Mouse (Mus musculus): Measurements from ENCODE around the gene Fam89b.
A peak's percentile ranks its signal among the peaks of the same experiment; 100 is the strongest.

Gene Fam89b

DNA sequence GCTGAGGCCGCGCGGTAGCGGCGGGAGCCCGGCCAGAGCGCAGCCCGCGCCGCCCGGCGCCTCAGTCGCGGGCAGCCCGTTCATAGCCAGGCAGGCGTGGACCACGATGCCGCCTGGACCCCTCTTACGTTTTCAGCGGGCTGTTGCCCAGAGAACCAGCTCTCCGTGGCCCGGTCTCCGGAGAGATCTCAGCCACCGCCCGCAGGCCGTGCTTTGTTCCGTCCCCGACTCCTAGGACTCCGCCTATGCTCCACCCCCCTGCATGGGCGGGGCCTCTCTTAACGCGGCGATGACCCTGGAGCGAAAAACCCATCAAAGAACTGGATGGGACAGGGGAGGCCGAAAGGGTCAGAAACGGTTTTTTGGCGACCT is at the start of gene Fam89b:
Gene Fam89b, minus strand, starts transcription at position 210 of the 372 bp plus-strand sequence.
- peak; percentile 83 for DNase-seq (ENCODE audit: low spot score)

DNA sequence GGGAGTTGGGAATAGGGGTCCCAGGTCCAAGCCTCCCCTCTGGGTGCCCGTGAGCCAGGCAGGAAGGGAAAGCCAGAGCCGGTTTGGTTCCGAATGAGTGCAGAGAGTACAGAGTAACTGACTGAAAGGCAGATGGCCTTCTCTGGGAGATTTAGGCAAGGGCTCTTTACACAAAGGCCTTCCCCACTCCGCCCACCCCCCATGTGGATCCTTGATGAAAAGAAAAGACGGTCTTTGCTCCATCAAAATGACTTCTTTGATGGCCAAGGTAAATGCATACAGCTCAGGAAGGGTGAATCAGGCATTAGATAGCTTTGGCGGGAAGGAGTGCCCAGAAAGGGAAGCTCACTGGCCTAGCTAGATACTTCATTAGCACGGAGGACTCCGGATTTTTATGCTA is 48.9 kb upstream of the Fam89b start:
- DNase-seq (ENCODE audit: low spot score), result no peak

DNA sequence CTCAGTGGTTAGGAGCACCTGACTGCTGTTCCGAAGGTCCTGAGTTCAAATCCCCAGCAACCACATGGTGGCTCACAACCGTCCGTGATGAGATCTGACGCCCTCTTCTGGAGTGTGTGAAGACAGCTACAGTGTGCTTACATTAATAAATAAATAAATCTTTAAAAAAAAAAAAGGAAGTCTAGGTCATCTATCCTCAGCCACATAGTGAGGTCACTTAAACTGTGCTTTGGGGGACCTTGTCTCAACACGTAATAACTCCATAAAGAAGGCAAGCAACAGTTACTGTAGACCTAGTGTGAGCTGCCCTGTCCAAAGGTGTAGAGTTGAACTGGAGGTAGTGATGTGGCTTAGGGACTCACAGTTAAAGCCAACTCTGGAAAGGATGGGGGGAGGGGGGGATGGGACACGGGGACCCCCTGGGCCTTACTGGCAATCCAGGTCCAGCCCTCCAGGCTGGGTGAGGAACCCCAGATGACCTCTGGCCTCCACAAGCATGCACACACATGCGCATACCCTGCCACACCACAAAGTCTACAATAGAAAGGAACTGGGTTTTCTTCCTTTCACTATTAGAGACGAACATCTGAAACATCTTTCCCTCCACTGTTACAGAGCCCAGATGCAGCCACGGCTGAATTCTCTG is 48.1 kb upstream of the Fam89b start:
- DNase-seq (ENCODE audit: low spot score), result no peak

DNA sequence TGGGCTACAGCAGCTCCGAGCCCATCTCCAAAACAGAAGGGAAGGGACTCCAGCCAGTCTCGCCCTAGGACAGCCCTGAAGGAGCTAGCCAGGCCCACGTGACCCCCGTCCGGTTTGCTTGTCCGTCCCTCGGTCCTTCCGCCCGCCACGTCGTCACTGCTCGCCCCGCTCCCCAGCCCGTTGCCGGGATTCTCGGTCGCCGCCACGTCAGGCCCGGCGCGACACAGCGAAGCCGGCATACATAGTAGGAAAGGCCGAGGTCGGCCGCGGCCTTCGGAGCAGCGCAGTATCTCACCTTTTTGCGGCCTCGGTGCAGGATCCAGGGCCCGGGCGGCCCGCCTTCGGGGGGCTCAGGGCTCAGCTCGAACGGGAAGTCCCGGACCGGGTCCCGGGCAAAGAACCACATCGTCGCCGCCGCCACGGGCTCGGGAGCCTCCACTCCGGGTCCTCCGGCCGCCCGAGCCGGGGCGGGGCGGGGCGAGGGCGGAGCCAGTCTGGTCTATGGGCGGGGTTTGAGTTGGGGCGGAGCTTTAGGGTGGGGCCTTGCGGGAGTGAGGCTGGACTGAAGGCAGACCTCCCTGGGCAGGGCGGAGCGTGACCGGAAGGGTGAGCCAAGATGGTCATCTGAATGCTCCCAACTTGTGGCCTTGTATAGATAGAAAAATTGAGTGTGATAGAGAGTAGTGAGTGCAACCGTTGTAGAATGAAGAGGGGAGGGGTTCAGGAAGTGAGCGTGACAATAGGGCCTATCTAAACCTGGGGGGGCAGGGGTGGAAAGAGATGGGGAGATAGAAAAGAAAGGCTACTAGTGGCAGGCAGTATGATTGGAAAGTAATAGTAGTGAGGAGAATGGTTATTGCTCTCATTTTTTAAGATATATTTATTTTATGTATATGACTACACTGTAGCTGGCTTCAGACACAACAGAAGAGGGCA is 41.7 kb upstream of the Fam89b start, which contains the start of gene Scyl1:
Gene Scyl1, minus strand, starts transcription at position 495 of the 936 bp plus-strand sequence.
- peak; percentile 96 for DNase-seq (ENCODE audit: low spot score)

GRCm38 (mm10) chr19:5770311-5770710 is 40.9 kb upstream of the Fam89b start:
- no peak for DNase-seq (ENCODE audit: low spot score)

- DNase-seq (ENCODE audit: low spot score), result no peak
Observed at GRCm38 (mm10) chr19:5767271-5767670, 37.8 kb upstream of the Fam89b start.

GRCm38 (mm10) chr19:5763163-5763562 is 33.7 kb upstream of the Fam89b start:
- no peak for DNase-seq (ENCODE audit: low spot score)

DNA sequence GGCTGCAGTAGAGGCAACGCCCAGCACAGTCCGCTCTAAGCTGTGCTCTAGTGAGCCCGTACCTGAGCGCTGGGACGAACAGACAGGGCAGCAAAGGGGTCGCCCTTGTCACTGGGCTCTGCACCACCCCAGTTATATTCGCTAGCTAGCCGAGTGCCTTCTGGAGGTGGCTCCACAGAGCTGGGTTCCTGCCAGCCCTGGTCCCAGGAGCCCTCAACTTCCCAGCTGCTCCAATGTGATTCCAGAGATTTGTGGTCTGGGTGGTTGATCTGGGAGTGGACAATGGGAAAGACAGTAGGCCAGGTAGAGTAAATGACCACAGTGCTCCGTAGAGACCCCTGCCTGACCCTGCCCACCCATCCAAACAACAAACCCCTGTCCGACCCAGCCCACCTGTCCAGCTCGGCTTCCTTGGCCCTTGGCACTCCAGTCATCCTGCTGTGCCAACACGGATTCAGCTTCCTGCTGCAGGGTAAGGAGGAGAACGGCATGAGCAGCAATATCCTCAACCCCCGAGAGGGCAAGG is 29.5 kb upstream of the Fam89b start:
- DNase-seq (ENCODE audit: low spot score), result no peak

- DNase-seq (ENCODE audit: low spot score), result no peak
Observed at GRCm38 (mm10) chr19:5756991-5757636, 27.7 kb upstream of the Fam89b start.

- DNase-seq (ENCODE audit: low spot score), result no peak
Observed at GRCm38 (mm10) chr19:5756321-5756985, 27.0 kb upstream of the Fam89b start.

DNA sequence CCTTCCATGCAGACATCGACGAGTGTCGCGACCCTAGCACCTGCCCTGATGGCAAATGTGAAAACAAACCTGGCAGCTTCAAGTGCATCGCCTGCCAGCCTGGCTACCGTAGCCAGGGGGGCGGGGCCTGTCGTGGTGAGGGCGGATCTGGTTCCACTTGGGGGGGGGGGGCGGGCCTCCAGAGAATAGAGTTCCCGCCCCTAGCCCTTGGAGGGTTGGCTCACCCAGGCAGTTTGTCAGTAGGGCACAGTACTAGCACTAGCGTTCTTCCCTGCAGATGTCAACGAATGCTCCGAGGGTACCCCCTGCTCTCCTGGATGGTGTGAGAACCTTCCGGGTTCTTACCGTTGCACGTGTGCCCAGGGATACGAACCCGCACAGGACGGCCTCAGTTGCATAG is 22.3 kb upstream of the Fam89b start:
- DNase-seq (ENCODE audit: low spot score), result no peak

GRCm38 (mm10) chr19:5750951-5751350 is 21.5 kb upstream of the Fam89b start:
- no peak for DNase-seq (ENCODE audit: low spot score)

DNA sequence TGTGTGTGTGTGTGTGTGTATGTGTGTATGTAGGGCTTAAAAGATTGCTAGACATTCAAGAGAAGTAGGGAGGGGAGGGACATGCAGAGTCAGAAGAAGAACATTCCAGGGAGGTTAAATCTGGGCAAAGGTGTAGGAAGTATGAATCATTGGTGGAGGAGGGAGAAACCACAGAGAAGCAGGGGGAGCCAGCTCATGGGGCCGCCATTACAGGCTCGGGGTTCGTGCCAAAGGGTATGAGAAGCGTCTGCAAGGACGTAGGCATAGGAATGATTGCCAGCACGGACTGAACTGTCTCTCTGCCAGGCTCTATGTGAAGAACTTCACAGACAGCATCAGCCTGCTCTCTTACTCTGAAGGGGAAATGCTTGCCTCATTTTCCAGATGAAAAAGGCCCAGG is 20.0 kb upstream of the Fam89b start:
- DNase-seq (ENCODE audit: low spot score), result no peak

DNA sequence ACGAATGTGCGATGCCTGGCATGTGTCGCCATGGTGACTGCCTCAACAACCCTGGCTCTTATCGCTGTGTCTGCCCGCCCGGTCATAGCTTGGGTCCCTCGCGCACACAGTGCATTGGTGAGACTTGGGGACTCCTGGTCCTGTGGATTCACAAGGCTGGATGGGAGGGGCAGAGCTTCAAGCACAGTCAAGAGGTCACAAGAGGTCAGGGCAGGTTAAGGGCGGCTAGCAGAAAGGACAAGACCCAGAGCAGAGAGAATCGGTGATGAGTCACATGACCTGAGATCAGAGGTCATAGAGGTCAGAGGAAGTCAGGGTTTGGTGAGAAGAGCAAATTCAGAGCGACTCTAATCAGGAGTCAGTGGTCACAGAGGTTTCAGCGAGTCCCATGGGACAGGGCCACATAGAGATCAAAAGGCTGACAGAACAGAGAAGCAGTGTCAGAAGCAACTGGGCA is 17.5 kb upstream of the Fam89b start:
- DNase-seq (ENCODE audit: low spot score), result no peak

- DNase-seq (ENCODE audit: low spot score), result no peak
Observed at GRCm38 (mm10) chr19:5745756-5746710, 16.6 kb upstream of the Fam89b start.

- DNase-seq (ENCODE audit: low spot score), result no peak
Observed at GRCm38 (mm10) chr19:5743576-5743975, 14.1 kb upstream of the Fam89b start.

GRCm38 (mm10) chr19:5742241-5742641 is 12.8 kb upstream of the Fam89b start:
- no peak for DNase-seq (ENCODE audit: low spot score)

DNA sequence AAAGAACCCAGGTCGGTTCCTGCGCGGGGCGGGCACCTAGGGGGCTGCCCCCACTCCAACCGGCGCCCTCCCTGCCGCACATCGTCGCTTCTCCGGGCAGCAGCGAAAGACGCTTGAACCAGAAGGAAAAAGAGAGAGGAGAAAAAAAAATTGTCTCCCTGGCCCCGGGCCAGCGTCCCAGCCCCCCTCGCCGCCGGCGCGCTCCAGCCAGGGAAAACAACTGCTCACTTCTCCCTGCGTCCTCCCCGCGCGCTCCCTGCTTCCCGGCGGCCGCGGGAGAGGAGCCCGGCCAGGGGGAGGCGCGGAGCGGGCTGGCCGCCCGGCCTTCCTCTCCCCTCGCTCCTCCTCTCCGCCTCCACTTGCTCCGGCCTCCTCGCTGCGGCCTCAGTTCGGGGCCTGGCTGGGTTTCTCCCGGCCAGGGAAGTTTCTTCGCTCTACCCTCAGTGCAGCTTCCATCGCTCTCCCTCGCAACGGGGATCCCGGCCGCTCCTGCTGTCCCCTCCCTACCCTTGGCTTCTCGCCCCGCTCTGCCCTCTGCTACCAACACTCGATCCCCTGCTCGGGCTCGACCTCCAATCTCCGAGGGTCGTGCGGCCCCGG is 12.3 kb upstream of the Fam89b start:
- no peak for DNase-seq (ENCODE audit: low spot score)

DNA sequence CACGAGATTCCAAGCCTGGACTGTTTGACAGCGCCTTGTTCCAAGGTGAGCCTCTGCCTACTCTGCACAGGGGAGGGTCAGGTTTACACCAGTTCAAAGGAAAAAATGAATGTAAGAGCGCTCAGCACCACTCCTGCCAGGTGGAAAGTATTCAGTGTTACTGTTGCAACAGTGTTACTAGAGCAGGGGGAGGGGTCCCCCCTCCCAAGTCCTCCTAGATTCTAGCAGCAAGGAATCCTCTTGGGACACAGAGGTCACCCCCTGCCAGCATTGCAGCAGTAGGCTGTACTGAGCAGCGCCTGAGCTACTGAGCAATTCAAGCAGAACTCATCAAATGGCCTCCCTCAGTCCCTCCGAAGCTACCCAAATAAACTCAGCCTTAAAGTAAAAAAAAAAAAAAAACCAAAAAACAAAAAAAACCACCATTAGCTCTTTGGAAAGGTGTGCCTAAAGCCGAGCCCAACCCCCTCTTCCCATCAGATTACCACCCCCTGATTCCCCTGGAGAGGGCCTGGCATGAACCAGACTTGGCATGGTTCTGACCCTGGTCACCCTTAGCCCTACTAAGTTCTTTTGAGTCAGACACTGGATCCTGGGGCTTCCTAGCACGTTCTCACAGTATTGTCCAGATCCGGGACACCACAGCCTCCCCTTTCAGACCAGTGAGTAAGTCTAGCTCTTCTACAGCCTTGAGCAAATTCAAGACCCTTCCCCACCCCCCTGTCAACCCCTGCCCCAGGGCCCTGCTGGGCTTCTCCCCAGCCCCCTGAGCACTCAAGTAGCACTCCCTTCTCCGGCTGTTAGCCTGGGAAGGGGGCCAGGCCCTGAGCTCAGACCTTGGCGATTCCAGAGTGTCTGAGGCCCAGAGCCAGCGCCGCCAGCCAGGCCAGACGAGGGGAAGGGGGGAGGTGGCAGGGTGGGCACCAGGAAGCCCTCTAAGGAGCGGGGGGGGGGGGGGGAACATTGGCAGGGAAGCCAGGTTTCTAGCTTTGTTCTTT is 11.2 kb upstream of the Fam89b start, which contains the start of gene Ltbp3:
Gene Ltbp3, plus strand, starts transcription at position 585 of the 998 bp plus-strand sequence.
- no peak for DNase-seq (ENCODE audit: low spot score)
